Mouse (Mus musculus) adrenal gland, postnatal 4 days (tissue): Measurements from ENCODE around the gene Clec2e. TPM values are rescaled to one million over a fixed set of nuclear protein-coding genes. Genes with fewer than 3 reads are reported as not detected.

Experiments used
- DNase-seq, 2 experiments: peaks; one replicate each; pipeline ENCODE4 v3.0.0; 2021 to 2022; ENCODE audit warnings: low spot score in 2 of 2, mixed read lengths in 2 of 2
- total RNA-seq, 2 experiments: library from RNA; stranded (reverse); gene quantifications; 2 replicates each; pipeline ENCODE4 v1.2.3; 2021

Clec2e gene
- total RNA-seq, 2 experiments from 2014 or later: 0.14 TPM; not detected in 1

DNA sequence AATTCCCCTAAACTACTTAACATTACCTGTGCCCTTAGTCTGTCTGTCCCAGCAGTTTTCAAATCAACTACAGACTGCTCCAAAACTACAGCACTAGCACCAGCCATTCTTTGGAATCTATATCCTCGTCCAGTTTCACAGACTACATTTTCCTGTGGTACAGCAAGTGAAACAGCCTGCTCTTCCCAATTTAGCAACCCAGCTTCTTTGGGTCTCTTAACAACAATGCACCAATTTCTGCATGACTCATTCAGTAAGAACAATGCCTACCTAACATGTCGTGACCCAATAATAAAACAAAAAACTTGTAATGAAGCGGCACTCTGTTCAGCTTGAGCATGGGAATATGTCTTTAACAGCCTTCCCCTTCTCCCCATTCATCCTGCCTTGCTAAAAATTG is 35.3 kb downstream of the Clec2e start:
- DNase-seq: no peak

DNA sequence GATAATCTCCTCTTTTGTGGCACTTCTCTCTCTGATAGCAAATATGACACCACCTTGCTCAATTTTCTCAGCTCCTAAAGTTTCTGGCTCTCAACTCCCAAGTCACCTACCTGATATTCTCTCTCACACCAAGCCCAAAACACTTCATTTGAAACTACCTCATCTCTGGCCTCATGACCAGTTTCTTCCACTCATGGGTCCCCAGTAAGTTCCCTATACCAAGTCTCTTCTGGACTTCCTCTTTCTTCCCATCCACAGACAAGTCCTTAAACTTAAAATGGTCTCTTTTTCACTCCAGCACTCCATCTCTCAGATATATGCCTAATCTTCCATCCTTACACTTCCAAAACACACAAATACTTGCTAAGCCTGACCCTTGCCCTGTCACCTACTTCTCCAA is 42.7 kb downstream of the Clec2e start:
- DNase-seq: no peak

GRCm38 (mm10) chr6:129056237-129056636 is 44.5 kb downstream of the Clec2e start:
- DNase-seq: no peak

GRCm38 (mm10) chr6:129051731-129052130 is 49.0 kb downstream of the Clec2e start:
- DNase-seq: no peak

- DNase-seq: no peak
Observed at GRCm38 (mm10) chr6:129051086-129051485, 49.6 kb downstream of the Clec2e start.

GRCm38 (mm10) chr6:129049596-129050251 is 51.0 kb downstream of the Clec2e start:
- no peak for DNase-seq

DNA sequence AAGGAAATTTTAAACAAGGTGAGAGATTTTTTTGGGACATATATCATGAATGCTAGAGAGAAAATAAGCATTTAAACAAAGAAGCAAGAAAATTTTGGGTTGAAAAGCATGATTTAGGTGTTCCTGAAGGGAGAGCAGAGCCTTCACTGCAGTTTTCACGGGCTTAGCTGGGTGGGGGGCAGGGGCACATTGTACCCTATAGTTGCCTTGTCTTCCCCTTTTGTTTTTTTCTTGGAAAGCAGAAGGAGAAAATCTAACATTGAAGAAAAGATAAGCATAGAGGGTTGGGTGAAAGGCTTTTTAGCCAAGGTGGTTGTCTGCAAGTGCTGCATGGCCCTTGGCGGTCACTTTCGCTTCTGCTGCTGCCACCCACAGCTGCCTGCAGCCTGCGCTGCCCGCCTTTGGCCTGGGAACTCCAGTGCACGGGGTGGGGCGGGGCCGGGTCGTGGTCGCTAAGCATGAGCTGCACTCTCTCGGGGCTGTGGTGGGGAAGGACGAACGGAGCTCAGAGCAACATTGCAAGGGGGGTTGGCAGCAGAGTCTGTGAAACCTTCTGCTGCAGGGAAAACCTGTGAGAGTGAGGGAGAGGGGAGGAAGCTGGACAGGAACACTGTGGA is 51.7 kb downstream of the Clec2e start:
- peak in 1 of 2 experiments; percentile 29 for DNase-seq

DNA sequence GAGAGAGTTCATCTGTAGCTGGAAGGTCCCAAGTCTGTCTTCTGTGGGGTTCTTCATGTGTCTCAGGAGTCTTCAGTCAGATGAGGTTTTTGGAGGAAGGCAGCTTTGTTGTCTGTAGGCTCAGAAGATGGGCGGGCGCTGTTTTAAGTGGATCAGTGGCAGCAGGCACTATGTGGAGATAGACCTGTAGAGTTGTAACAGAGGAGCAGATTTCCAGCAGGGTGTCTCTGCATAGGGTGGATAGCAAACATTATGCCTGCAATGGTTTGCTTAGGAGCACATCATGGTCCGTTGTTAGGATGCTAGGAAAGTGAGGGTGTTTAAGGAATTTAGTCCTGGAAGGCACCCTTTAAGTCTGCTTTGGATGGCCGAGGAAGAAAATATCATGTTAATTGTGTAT is 52.3 kb downstream of the Clec2e start:
- no peak for DNase-seq

DNA sequence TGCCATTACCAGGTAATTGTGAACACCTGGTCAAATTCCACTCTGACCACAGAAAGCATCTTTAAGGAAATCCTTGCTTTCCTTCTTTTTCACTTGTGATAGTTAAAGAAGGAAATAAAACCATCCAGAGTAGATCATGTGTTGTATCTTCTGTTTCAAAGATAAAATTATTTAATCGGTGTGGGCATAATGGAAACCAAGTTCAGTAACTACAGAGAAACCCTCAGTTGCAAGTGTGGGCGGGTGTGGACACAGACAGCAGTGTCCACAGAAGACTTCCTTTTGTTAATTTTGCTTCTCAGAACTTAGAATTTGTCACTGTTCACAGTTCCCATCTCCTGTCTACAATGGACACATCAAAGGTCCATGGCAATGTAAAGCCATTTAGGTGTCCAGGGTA is 55.1 kb downstream of the Clec2e start, which contains the start of gene Klrb1f:
Gene Klrb1f, plus strand, starts transcription at position 301 of the 400 bp plus-strand sequence.
- no peak for DNase-seq

DNA sequence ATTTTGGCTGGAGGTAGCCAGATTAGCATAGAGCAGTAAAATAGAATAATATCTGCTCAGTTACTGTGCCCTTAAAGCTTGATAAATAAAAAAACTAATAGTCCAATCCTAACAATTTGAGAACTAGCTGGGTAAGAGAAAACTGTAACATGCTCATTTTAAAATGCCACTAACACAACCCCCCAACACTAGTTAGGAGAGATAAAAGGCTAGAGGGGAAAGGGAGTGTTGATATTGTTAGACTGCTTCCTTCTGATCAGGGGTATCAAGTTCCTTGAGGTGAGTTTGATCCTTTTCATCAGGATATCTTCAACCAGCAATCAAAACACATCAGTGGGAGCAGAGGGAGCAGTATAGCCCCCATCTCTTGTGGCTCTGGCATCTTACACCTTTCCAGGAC is 58.2 kb downstream of the Clec2e start:
- DNase-seq: no peak

Other genes with a start within 250 kb of the Clec2e start
- gene Clec2i, start 213.3 kb downstream of the Clec2e start, total RNA-seq: under 1 TPM in 1 of 2 experiments, not detected in 1; 0.23 TPM
- gene BC035044, start 209.8 kb downstream of the Clec2e start, total RNA-seq: 1 to 10 TPM in 1 of 2 experiments, under 1 TPM in 1; 0.67 to 1.7 TPM
- gene Clec2g, start 166.5 kb downstream of the Clec2e start, total RNA-seq: 1 to 10 TPM; 1.7 to 2.7 TPM
- gene Klrb1f, start 55.0 kb downstream of the Clec2e start, total RNA-seq: not detected
- 10 to 100 TPM; 34.7 to 49.1 TPM for gene Clec2d, start 79.7 kb upstream of the Clec2e start, total RNA-seq
- gene Cd69, start 174.5 kb upstream of the Clec2e start, total RNA-seq: under 1 TPM in 1 of 2 experiments, not detected in 1; 0.34 TPM
- gene 4922502D21Rik, start 230.9 kb upstream of the Clec2e start, total RNA-seq: not detected
- 1 to 10 TPM; 1.1 to 2.0 TPM for gene Clec12a, start 241.8 kb upstream of the Clec2e start, total RNA-seq